Mouse (Mus musculus) G1E-ER4 (cell line): ENCODE data around the gene Cdkn2b. TPM values are rescaled to one million over a fixed set of nuclear protein-coding genes. Genes with fewer than 3 reads are reported as not detected.

Source experiments
- GATA1 ChIP-seq: IDR thresholded peaks from one replicate; pipeline ENCODE4 v1.8.0; 2012; ENCODE audit warnings: low read length, inconsistent platforms
- polyA plus RNA-seq: library from polyadenylated mRNA; stranded (reverse); fragments of >175 nt; gene quantifications from 2 replicates; pipeline ENCODE4 v1.2.3, GENCODE M21; 2012

Gene Cdkn2b
- polyA plus RNA-seq, 1 experiment = not detected

- TF ChIP-seq GATA1 = no peak
Measured at GRCm38 (mm10) chr4:89299721-89300120, 11.1 kb downstream of the Cdkn2b start.

- no peak for TF ChIP-seq GATA1
Measured at GRCm38 (mm10) chr4:89295441-89296220, 15.2 kb downstream of the Cdkn2b start.

GRCm38 (mm10) chr4:89294486-89295440 is 16.1 kb downstream of the Cdkn2b start, which contains the start of gene Cdkn2a:
Gene Cdkn2a (minus strand): TSS chr4:89294653.
- TF ChIP-seq GATA1 = no peak

- no peak for TF ChIP-seq GATA1
Measured at GRCm38 (mm10) chr4:89294091-89294485, 16.8 kb downstream of the Cdkn2b start.

- no peak for TF ChIP-seq GATA1
Measured at GRCm38 (mm10) chr4:89293516-89293915, 17.3 kb downstream of the Cdkn2b start.

GRCm38 (mm10) chr4:89289028-89289427 is 21.8 kb downstream of the Cdkn2b start:
- no peak for TF ChIP-seq GATA1

GRCm38 (mm10) chr4:89286566-89286965 is 24.3 kb downstream of the Cdkn2b start:
- no peak for TF ChIP-seq GATA1

- TF ChIP-seq GATA1 = no peak
Measured at GRCm38 (mm10) chr4:89285688-89286087, 25.2 kb downstream of the Cdkn2b start.

- no peak for TF ChIP-seq GATA1
Measured at GRCm38 (mm10) chr4:89282661-89283060, 28.2 kb downstream of the Cdkn2b start.

- TF ChIP-seq GATA1 = no peak
Measured at GRCm38 (mm10) chr4:89282036-89282566, 28.7 kb downstream of the Cdkn2b start.

GRCm38 (mm10) chr4:89281236-89281635 is 29.6 kb downstream of the Cdkn2b start:
- TF ChIP-seq GATA1 = no peak

- no peak for TF ChIP-seq GATA1
Measured at GRCm38 (mm10) chr4:89279641-89280040, 31.2 kb downstream of the Cdkn2b start.

- no peak for TF ChIP-seq GATA1
Measured at GRCm38 (mm10) chr4:89277381-89277940, 33.4 kb downstream of the Cdkn2b start.

GRCm38 (mm10) chr4:89276669-89277219 is 34.1 kb downstream of the Cdkn2b start:
- no peak for TF ChIP-seq GATA1
